Mouse (Mus musculus) bone marrow macrophage, adult 2 months (primary cell): ENCODE results near the gene Slc25a36.

Experiments used
- CTCF ChIP-seq: IDR thresholded peaks from 2 replicates; pipeline ENCODE4 v1.5.1; 2012; ENCODE audit warnings: low read depth, mild to moderate bottlenecking, low read length, moderate library complexity
- POLR2A ChIP-seq: IDR thresholded peaks from 2 replicates; pipeline ENCODE4 v1.6.1; 2012; ENCODE audit warnings: mild to moderate bottlenecking, low read depth, low read length, borderline replicate concordance

DNA sequence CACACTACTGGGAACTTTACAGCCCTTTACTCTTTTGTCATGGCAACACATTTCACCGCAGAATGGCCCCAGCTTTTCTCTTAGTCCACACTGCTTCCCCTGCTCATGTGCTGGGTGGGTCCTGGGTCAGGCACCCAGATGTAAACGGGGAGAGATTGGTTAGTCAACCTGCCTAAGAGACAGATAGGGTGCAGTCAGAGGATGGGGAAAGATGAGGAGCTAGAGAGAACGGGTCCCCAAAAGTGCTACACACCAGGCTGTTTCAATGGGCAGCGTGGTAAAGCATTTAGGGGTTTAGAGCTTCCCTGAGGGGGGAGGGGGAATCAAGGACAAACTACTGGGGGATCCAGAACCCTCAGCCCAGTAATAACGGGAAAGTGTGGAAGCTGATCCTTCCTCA lies 45.7 kb downstream of the Slc25a36 start:
- TF ChIP-seq POLR2A (no peak), CTCF (no peak)
